Mouse (Mus musculus): ENCODE results near the gene Maz.

Gene Maz

DNA sequence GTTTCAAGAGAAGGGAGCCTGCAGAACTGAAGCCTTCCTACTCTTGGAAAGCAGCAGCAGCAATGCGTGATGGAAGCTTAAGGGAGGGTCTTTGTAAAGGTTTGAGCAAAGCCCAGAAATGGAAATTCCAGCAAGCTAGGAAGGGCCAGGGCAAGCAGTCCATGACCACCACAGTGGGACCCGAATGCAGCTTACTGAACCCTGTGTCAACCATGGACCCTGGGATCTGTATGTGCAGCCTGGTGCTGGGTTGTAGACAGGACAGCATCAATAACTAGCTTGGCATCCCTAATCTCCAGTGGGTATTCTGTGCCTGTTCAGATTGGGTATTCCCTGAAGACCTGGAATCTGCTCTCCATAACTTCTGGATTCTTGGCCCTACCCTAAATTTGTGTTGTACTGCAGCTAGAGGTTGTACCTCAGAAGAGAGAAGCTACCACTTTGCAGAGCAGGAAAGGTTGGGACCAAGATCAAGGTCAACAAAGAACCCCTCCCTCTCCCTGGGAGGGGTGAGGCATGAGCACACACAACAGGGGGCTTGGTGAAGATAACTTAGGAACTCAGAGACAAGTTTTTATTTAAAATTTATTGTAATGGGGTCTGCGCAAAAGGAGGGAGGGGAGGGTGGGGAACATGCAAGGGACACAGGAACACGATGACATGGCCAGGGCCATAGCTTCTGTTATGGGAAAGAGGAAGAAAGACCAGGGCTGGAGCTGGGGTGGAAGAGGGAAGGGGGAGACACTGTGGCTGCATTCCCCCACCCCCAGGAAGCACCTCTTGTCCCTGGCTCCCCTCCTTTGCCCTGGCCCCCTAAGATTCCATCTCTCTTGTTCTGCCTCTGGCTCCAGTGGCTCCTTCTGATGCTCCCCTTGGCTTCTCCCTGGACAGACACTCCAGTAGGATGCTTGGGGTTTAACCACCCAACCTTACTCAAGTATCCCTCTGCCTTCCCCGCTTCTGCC lies 5.0 kb downstream of the Maz start:
- in situ Hi-C loops (cut with MseI, MboI), result no loop called here

- in situ Hi-C loops (cut with MseI, MboI), result no loop called here
These were observed 5.8 kb downstream of the Maz start, which contains the start of the genes Gm42742 and Prrt2 for GRCm38 (mm10) chr7:127020901-127021562. Gene Gm42742, minus strand, starts transcription at chr7:127021097. Gene Prrt2, minus strand, starts transcription at chr7:127021211.

DNA sequence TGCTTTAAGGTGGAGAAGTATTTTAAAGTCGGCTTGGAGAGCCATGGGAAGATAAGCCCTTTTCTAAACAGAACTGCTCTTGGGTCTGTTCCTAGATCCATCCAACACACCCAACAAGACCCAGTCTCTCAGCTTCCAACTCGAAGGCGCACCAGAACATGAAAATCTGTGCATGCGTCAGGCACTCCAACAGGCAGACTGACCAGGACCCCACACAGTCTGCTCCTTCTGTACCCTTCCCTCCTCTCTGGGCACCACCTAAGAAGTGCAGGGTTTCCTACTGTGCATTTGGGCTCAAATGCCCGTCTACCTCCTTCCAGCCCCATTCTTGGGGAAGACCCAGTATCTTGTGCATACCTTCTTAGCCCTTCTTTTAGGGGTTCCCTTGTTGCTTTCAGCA lies 6.3 kb downstream of the Maz start:
- in situ Hi-C loops (cut with MseI, MboI), result no loop called here

- in situ Hi-C loops (cut with MseI, MboI), result no loop called here
These were observed 6.8 kb downstream of the Maz start for GRCm38 (mm10) chr7:127020031-127020430.

DNA sequence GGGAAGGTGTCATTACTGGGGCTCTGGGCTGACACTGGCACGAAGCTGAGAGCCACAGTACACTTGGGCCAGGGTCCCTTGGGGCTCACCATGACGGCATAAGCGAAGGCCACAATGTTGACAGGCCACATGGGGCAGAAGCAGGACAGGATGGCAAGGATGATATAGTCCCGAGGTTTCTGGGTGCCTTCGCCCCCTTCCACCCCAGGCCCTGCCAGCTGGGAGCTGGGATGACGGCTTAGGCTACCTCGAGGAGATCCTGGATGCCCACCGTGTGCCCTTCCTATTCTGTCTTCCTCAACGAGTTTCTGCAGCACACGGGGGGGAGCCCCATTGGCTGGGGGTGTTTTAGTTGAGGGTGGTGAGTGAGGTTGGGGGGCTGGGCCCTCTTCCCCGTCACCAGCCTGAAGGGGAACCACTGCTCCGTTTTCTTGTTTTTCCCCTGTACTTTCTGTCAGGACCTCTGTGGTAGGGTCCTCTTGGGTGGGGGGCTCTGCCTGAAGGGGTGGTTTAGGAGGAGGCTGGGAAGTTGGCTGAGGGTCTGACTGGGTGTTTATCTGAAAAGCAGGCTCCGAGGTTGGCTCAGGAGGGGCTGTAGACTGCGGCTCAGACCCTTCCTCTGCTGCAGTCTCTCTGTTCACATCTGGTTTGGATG lies 7.4 kb downstream of the Maz start:
- in situ Hi-C loops (cut with MseI, MboI), result no loop called here

GRCm38 (mm10) chr7:127018416-127019305 lies 8.2 kb downstream of the Maz start:
- in situ Hi-C loops (cut with MseI, MboI), result no loop called here

DNA sequence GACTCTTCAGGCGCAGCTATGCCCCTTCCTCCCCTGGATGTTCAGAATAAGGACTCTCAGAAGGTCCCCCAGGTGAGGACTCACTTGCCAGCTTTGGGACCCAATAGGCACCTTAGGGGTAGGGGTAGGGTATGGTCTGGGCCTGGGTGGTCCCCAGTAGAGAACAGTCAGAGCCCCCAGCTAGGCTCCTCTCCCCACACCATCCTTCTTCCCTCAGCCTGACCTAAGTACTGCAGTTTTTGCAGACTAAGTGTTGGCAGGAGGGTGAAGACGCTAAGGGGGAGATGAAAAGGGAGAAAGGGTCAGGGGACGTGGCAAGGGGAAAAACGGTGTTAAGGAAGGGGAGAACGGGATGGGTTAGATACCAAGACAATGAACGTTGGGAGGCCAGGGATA lies 8.9 kb downstream of the Maz start:
- in situ Hi-C loops (cut with MseI, MboI), result no loop called here

GRCm38 (mm10) chr7:127016971-127017949 lies 9.6 kb downstream of the Maz start, which contains the start of gene Pagr1a:
Gene Pagr1a, minus strand, starts transcription at chr7:127017352.
- in situ Hi-C loops (cut with MseI, MboI), result no loop called here

- in situ Hi-C loops (cut with MseI, MboI), result no loop called here
These were observed 10.3 kb downstream of the Maz start for GRCm38 (mm10) chr7:127016486-127016938.

- in situ Hi-C loops (cut with MseI, MboI), result no loop called here
These were observed 10.6 kb downstream of the Maz start, which contains the start of gene Pagr1b for GRCm38 (mm10) chr7:127016481-127016485. Gene Pagr1b, minus strand, starts transcription at chr7:127016484.

GRCm38 (mm10) chr7:127016081-127016480 lies 10.8 kb downstream of the Maz start:
- in situ Hi-C loops (cut with MseI, MboI), result no loop called here

- in situ Hi-C loops (cut with MseI, MboI), result no loop called here
These were observed 11.8 kb downstream of the Maz start for GRCm38 (mm10) chr7:127014993-127015392.

GRCm38 (mm10) chr7:127014320-127014719 lies 12.5 kb downstream of the Maz start, which contains the start of gene Mvp:
Gene Mvp, minus strand, starts transcription at chr7:127014621.
- in situ Hi-C loops (cut with MseI, MboI), result no loop called here

- in situ Hi-C loops (cut with MseI, MboI), result no loop called here
These were observed 13.5 kb downstream of the Maz start for GRCm38 (mm10) chr7:127013385-127013784.

GRCm38 (mm10) chr7:127012845-127013244 lies 14.0 kb downstream of the Maz start:
- in situ Hi-C loops (cut with MseI, MboI), result no loop called here

- in situ Hi-C loops (cut with MseI, MboI), result no loop called here
These were observed 14.5 kb downstream of the Maz start for GRCm38 (mm10) chr7:127012374-127012773.

GRCm38 (mm10) chr7:127011717-127012116 lies 15.1 kb downstream of the Maz start:
- in situ Hi-C loops (cut with MseI, MboI), result no loop called here

GRCm38 (mm10) chr7:127011051-127011450 lies 15.8 kb downstream of the Maz start:
- in situ Hi-C loops (cut with MseI, MboI), result no loop called here

GRCm38 (mm10) chr7:127009307-127010085 lies 17.3 kb downstream of the Maz start:
- in situ Hi-C loops (cut with MseI, MboI), result no loop called here

All from mouse trophoblast stem cell (cell line).